Mouse (Mus musculus) heart, adult 2 months (tissue): ENCODE results near the gene Prss32.

ENCODE experiments used
- CTCF ChIP-seq: fragments of 200-600 bp; IDR thresholded peaks from 2 replicates; pipeline ENCODE4 v1.8.1; 2022; ENCODE audit warnings: antibody characterized with exemption, mild to moderate bottlenecking, moderate library complexity
- EP300 ChIP-seq: fragments of 200-500 bp; IDR thresholded peaks from 2 replicates; pipeline ENCODE4 v1.6.1; 2011; ENCODE audit warnings: low read depth, low read length, control low read depth; ENCODE audit not compliant: insufficient read depth
- POLR2A ChIP-seq: fragments of 200-500 bp; IDR thresholded peaks from 2 replicates; pipeline ENCODE4 v1.6.1; 2011; ENCODE audit warnings: mild to moderate bottlenecking, low read depth, low read length, control low read depth; ENCODE audit not compliant: insufficient read depth

DNA sequence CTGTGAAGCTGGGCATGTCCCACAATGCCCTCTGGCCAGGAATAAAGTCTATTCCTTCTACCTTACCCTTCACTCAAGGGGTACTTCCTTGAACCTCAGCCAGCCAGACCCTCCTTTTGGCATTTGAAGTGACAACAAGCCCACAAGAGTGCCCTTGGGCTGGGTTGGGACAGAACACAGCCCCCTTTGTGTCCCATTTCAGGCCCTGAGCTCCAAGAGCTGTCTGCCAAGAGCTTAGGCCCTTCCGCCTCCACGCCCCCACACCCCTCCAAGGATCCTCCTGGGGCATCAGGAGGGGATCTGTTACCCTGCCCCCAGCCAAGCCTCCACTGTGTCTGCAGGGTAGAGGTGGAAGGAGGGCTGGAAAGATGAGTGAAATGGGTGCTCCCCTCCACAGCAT lies 33.5 kb downstream of the Prss32 start:
- no peak for TF ChIP-seq CTCF
- TF ChIP-seq POLR2A, result no peak
- TF ChIP-seq EP300, result no peak
